In genomic region chr3:22551516-22551915, GRCm38 (mm10) we compare ENCODE assay signal across 10 mouse cellular contexts.
A peak's percentile ranks its signal among the peaks of the same experiment; 100 is the strongest.
DNase-seq lines count a peak whose midpoint lies in the region; ATAC-seq and TF ChIP-seq lines count a peak whose summit lies in the region.
"Had no signal": no experiment of that assay in that cellular context is flagged by ENCODE, and none has a peak within 500 bp of the region (broad histone marks: within the 10 kb centered on the region; RNA-seq: fewer than 3 reads in every experiment).

No protein-coding gene starts in this region.

- H3K4me2 ChIP-seq in lung, embryonic 14.5 days, result no peak overlapping the region
- H3K4me2 ChIP-seq: heart, embryonic 11.5 days had no signal

- H3K4me1 ChIP-seq in lung, embryonic 14.5 days (ENCODE audit: insufficient read depth), result no peaks in the 10 kb centered on the region

- H3K36me3 ChIP-seq in lung, embryonic 14.5 days (ENCODE audit: insufficient read depth), result no peaks in the 10 kb centered on the region

- no peak for ATAC-seq in lung, embryonic 14.5 days (ENCODE audit: insufficient read depth)
- ATAC-seq: intestine, embryonic 16.5 days; lung, postnatal 0 days had no signal

- DNase-seq in lung, embryonic 14.5 days, result peak; percentile 14
- no peak for DNase-seq in lung, postnatal 10 days
- peak; percentile 56 to 85 for DNase-seq in frontal cortex, postnatal 36 days (ENCODE audit: low spot score in 2 of 2)
- DNase-seq in left cerebral cortex, adult 2 months (ENCODE audit: extremely low spot score in 1 of 2, low spot score in 2 of 2), result peak; percentile 38 to 61
- peak; percentile 80 for DNase-seq in right cerebral cortex, postnatal 4 days
- DNase-seq in thymus, postnatal 0 days (ENCODE audit: low spot score), result no peak
- no peak for DNase-seq in lung, postnatal 14 days

- no peaks in the 10 kb centered on the region for H3K27me3 ChIP-seq in lung, embryonic 14.5 days (ENCODE audit: insufficient read depth, low read length)

- no peak overlapping the region for H3K27ac ChIP-seq in lung, embryonic 14.5 days (ENCODE audit: low read depth)
- H3K27ac ChIP-seq in left cerebral cortex, adult 2 months, result no peak overlapping the region

- 72% methylated on average over 5 of the region's 5 CpGs for WGBS in lung, embryonic 14.5 days

- H3K4me3 ChIP-seq in lung, embryonic 14.5 days (ENCODE audit: low read depth, low read length), result no peak overlapping the region
- no peak overlapping the region for H3K4me3 ChIP-seq in left cerebral cortex, adult 2 months

- no peaks in the 10 kb centered on the region for H3K9me3 ChIP-seq in lung, embryonic 14.5 days (ENCODE audit: low read depth, low read length)

- H3K9ac ChIP-seq in lung, embryonic 14.5 days, result no peak overlapping the region

- intact Hi-C loops in left cerebral cortex, adult 2 months (cut with DNase I), result no loop called here

- no peak for TF ChIP-seq CTCF in lung, embryonic 14.5 days (IDR thresholded peaks at IDR 0.05; ENCODE audit: low read depth)
- TF ChIP-seq CTCF in left cerebral cortex, adult 2 months (IDR thresholded peaks at IDR 0.05), result no peak

Comparison
In these comparisons a context has a peak if more than half of its experiments do, and no peak if none do; other contexts are left out.
1. DNase-seq: peak in lung, embryonic 14.5 days (single experiment), frontal cortex, postnatal 36 days (2 of 2), left cerebral cortex, adult 2 months (2 of 2) and right cerebral cortex, postnatal 4 days (single experiment); none in lung, postnatal 10 days (single experiment), thymus, postnatal 0 days (single experiment) and lung, postnatal 14 days (single experiment).